8 mouse cellular contexts compared by ENCODE assay signal in genomic region chr4:138434347-138435316, GRCm38 (mm10). TPM values are rescaled to one million over a fixed set of nuclear protein-coding genes. Genes with fewer than 3 reads are reported as not detected.
A peak's percentile ranks its signal among the peaks of the same experiment; 100 is the strongest.
DNase-seq lines count a peak whose midpoint lies in the region; ATAC-seq and TF ChIP-seq lines count a peak whose summit lies in the region.

Gene Mul1 (plus strand): TSS chr4:138434671.

- no peaks in the 10 kb centered on the region for H3K9me3 ChIP-seq in MEL (replicated peaks; ENCODE audit: insufficient read depth, low read length)
- no peaks in the 10 kb centered on the region for H3K9me3 ChIP-seq in forebrain, postnatal 0 days (ENCODE audit: low read length)
- no peaks in the 10 kb centered on the region for H3K9me3 ChIP-seq in lung, embryonic 15.5 days

- peaks cover 16% of the 10 kb centered on the region for H3K79me2 ChIP-seq in MEL (ENCODE audit: control insufficient read depth, insufficient read depth, low read length, poor library complexity)

- H3K27me3 ChIP-seq in MEL (ENCODE audit: control insufficient read depth in 1 of 2, insufficient read depth in 2 of 2, low read length in 2 of 2), result no peaks in the 10 kb centered on the region
- no peaks in the 10 kb centered on the region for H3K27me3 ChIP-seq in cerebellum, adult 2 months (ENCODE audit: control insufficient read depth, insufficient read depth, low read length)
- H3K27me3 ChIP-seq in forebrain, postnatal 0 days (ENCODE audit: insufficient read depth, low read length), result no peaks in the 10 kb centered on the region
- H3K27me3 ChIP-seq in lung, embryonic 15.5 days, result peaks cover 3% of the 10 kb centered on the region; the same call in 1 of the 2 replicates

- no peak for TF ChIP-seq CTCF in MEL (IDR thresholded peaks at IDR 0.05 in 2 of 3, conservative IDR thresholded peaks at IDR 0.05 in 1 of 3; ENCODE audit: control insufficient read depth in 1 of 3, insufficient read depth in 1 of 3, low read depth in 2 of 3, low read length in 3 of 3, poor library complexity in 1 of 3, severe bottlenecking in 1 of 3)
- no peak for TF ChIP-seq CTCF in cerebellum, adult 2 months (IDR thresholded peaks at IDR 0.05; ENCODE audit: borderline replicate concordance, insufficient read depth, low read depth, low read length)
- peak; percentile 45 for TF ChIP-seq CTCF in forebrain, postnatal 0 days (IDR thresholded peaks at IDR 0.05; ENCODE audit: low read depth)

- no peak for TF ChIP-seq EP300 in MEL (IDR thresholded peaks at IDR 0.05; ENCODE audit: low read depth in 1 of 2, low read length in 2 of 2)

- H3K4me2 ChIP-seq in forebrain, postnatal 0 days (ENCODE audit: low read depth), result peak within 1 kb of the TSS; percentile 89
- peak within 1 kb of the TSS; percentile 76 for H3K4me2 ChIP-seq in lung, embryonic 15.5 days

- peak within 1 kb of the TSS; percentile 74 to 93 for H3K4me3 ChIP-seq in MEL (ENCODE audit: control insufficient read depth in 1 of 2, insufficient read depth in 1 of 2, low read depth in 2 of 2, low read length in 2 of 2)
- H3K4me3 ChIP-seq in cerebellum, adult 2 months (replicated peaks; ENCODE audit: insufficient read depth, low read depth, low read length), result peak within 1 kb of the TSS; percentile 98
- peak within 1 kb of the TSS; percentile 92 for H3K4me3 ChIP-seq in forebrain, postnatal 0 days (ENCODE audit: low read depth, low read length)
- peak within 1 kb of the TSS; percentile 85 for H3K4me3 ChIP-seq in lung, embryonic 15.5 days

- peak within 1 kb of the TSS; percentile 82 for H3K9ac ChIP-seq in MEL (ENCODE audit: control insufficient read depth, low read depth, low read length, poor library complexity, severe bottlenecking)
- peak within 1 kb of the TSS; percentile 76 for H3K9ac ChIP-seq in forebrain, postnatal 0 days
- peak within 1 kb of the TSS; percentile 74 for H3K9ac ChIP-seq in lung, embryonic 15.5 days

- TF ChIP-seq RAD21 in MEL (IDR thresholded peaks at IDR 0.05; ENCODE audit: low read depth, low read length), result no peak

- peak; percentile 97 for ATAC-seq in forebrain, postnatal 0 days
- ATAC-seq in lung, embryonic 15.5 days (ENCODE audit: borderline replicate concordance, extremely low read depth, low FRiP score, low TSS enrichment), result peak; percentile 84

- peak; percentile 60 to 82; a peak in 3 of 4 replicates for TF ChIP-seq POLR2A in MEL (IDR thresholded peaks at IDR 0.05; ENCODE audit: control insufficient read depth in 1 of 2, insufficient read depth in 1 of 2, low read depth in 1 of 2, low read length in 2 of 2, poor library complexity in 1 of 2)
- TF ChIP-seq POLR2A in cerebellum, adult 2 months (IDR thresholded peaks at IDR 0.05; ENCODE audit: borderline replicate concordance, insufficient read depth, low read length), result peak; percentile 94

- peak within 1 kb of the TSS; percentile 58 for H3K27ac ChIP-seq in MEL (ENCODE audit: control insufficient read depth, low read depth, low read length)
- peak within 1 kb of the TSS; percentile 74 for H3K27ac ChIP-seq in cerebellum, adult 2 months (ENCODE audit: insufficient read depth, low read length)
- H3K27ac ChIP-seq in forebrain, postnatal 0 days (ENCODE audit: low read depth, low read length), result peak within 1 kb of the TSS; percentile 82
- peak within 1 kb of the TSS; percentile 21; the same call in 1 of the 2 replicates for H3K27ac ChIP-seq in lung, embryonic 15.5 days

- DNase-seq in MEL (ENCODE audit: low read depth, low spot score), result peak; percentile 95
- peak; percentile 96 to 97 for DNase-seq in cerebellum, adult 2 months
- peak; percentile 97 for DNase-seq in forebrain, postnatal 0 days
- peak; percentile 98 for DNase-seq in heart, postnatal 4 days
- peak; percentile 95 to 96 for DNase-seq in layer of hippocampus, adult 8-10 months (ENCODE audit: low spot score in 2 of 2)
- peak; percentile 89 for DNase-seq in ovary, adult 18-20 months (ENCODE audit: low spot score)
- DNase-seq in thymus, postnatal 0 days (ENCODE audit: low spot score), result peak; percentile 96

- peaks cover 2 to 12% of the 10 kb centered on the region in 2 experiments; a peak in 3 of 4 replicates for H3K36me3 ChIP-seq in MEL (ENCODE audit: control insufficient read depth in 1 of 2, insufficient read depth in 2 of 2, low read length in 2 of 2)
- peaks cover 31% of the 10 kb centered on the region for H3K36me3 ChIP-seq in forebrain, postnatal 0 days (ENCODE audit: insufficient read depth)
- H3K36me3 ChIP-seq in lung, embryonic 15.5 days, result peaks cover 26% of the 10 kb centered on the region

- under 1% methylated on average over 64 of the region's 64 CpGs for WGBS in cerebellum, adult 2 months
- 2% methylated on average over 64 of the region's 64 CpGs for WGBS in forebrain, postnatal 0 days
- WGBS in lung, embryonic 15.5 days, result 2% methylated on average over 64 of the region's 64 CpGs

- peaks cover 6 to 22% of the 10 kb centered on the region in 2 experiments for H3K4me1 ChIP-seq in MEL (ENCODE audit: control insufficient read depth in 1 of 2, insufficient read depth in 2 of 2, low read length in 2 of 2)
- peaks cover 4% of the 10 kb centered on the region for H3K4me1 ChIP-seq in cerebellum, adult 2 months (ENCODE audit: control insufficient read depth, insufficient read depth, low read length)
- peaks cover 10% of the 10 kb centered on the region; the same call in 1 of the 2 replicates for H3K4me1 ChIP-seq in forebrain, postnatal 0 days (ENCODE audit: insufficient read depth)
- peaks cover 13% of the 10 kb centered on the region for H3K4me1 ChIP-seq in lung, embryonic 15.5 days

TF ChIP-seq in MEL, 35 proteins besides CTCF, POLR2A, EP300 and RAD21 (continues in another document):
- no peak for TF ChIP-seq RCOR1 (IDR thresholded peaks at IDR 0.05; ENCODE audit: low read depth, low read length)
- TF ChIP-seq SMC3 (IDR thresholded peaks at IDR 0.05; ENCODE audit: low read depth, low read length), result no peak
- TF ChIP-seq NELFE (IDR thresholded peaks at IDR 0.05; ENCODE audit: low read depth, low read length), result peak; percentile 75
- peak; percentile 59; the same call in 1 of the 2 replicates for TF ChIP-seq MYC (IDR thresholded peaks at IDR 0.05; ENCODE audit: low read depth, low read length)
- peak; percentile 90 for TF ChIP-seq MAX (IDR thresholded peaks at IDR 0.05; ENCODE audit: low read length)
- no peak for TF ChIP-seq CHD2 (IDR thresholded peaks at IDR 0.05; ENCODE audit: low read length)
- peak; percentile 70 for TF ChIP-seq NRF1 (IDR thresholded peaks at IDR 0.05; ENCODE audit: insufficient read depth, low read depth, low read length, poor library complexity, severe bottlenecking)
- peak; percentile 24; the same call in 1 of the 2 replicates for TF ChIP-seq ETS1 (IDR thresholded peaks at IDR 0.05; ENCODE audit: low read depth, low read length)
- TF ChIP-seq E2F4 (IDR thresholded peaks at IDR 0.05; ENCODE audit: borderline replicate concordance, low read depth, low read length), result no peak
- TF ChIP-seq CHD1 (IDR thresholded peaks at IDR 0.05; ENCODE audit: low read depth, low read length), result no peak
- TF ChIP-seq TAL1 (IDR thresholded peaks at IDR 0.05; ENCODE audit: low read length), result no peak
- TF ChIP-seq TCF12 (IDR thresholded peaks at IDR 0.05; ENCODE audit: low read depth, low read length), result peak; percentile 47; the same call in 1 of the 2 replicates
- no peak for TF ChIP-seq ZKSCAN1 (IDR thresholded peaks at IDR 0.05; ENCODE audit: low read depth, low read length)
- peak; percentile 93 for TF ChIP-seq HCFC1 (IDR thresholded peaks at IDR 0.05; ENCODE audit: low read depth, low read length)
- no peak for TF ChIP-seq GABPA (IDR thresholded peaks at IDR 0.05; ENCODE audit: low read depth, low read length)
- no peak for TF ChIP-seq MEF2A (IDR thresholded peaks at IDR 0.05; ENCODE audit: extremely low read depth, insufficient replicate concordance, low read depth, low read length, poor library complexity, severe bottlenecking)
- peak; percentile 96 for TF ChIP-seq USF1 (IDR thresholded peaks at IDR 0.05; ENCODE audit: low read depth, low read length)
- peak; percentile 52; the same call in 1 of the 2 replicates for TF ChIP-seq ZMIZ1 (IDR thresholded peaks at IDR 0.05; ENCODE audit: low read depth, low read length)
- TF ChIP-seq ZC3H11A (IDR thresholded peaks at IDR 0.05; ENCODE audit: low read depth, low read length), result no peak
- no peak for TF ChIP-seq ZNF384 (IDR thresholded peaks at IDR 0.05; ENCODE audit: low read depth, low read length)
- no peak for TF ChIP-seq POLR2AphosphoS5 (IDR thresholded peaks at IDR 0.05; ENCODE audit: borderline replicate concordance, low read depth, low read length)
- no peak for TF ChIP-seq UBTF (IDR thresholded peaks at IDR 0.05; ENCODE audit: borderline replicate concordance, insufficient read depth, low read depth, low read length)
- TF ChIP-seq MAFK (IDR thresholded peaks at IDR 0.05; ENCODE audit: borderline replicate concordance, low read depth, low read length), result no peak
- TF ChIP-seq MAZ (IDR thresholded peaks at IDR 0.05; ENCODE audit: low read depth, low read length), result peak; percentile 47; the same call in 1 of the 2 replicates
- no peak for TF ChIP-seq MYB (IDR thresholded peaks at IDR 0.05; ENCODE audit: low read depth, low read length)
- TF ChIP-seq ELF1 (IDR thresholded peaks at IDR 0.05; ENCODE audit: low read depth, low read length), result peak; percentile 93
- TF ChIP-seq TBP (IDR thresholded peaks at IDR 0.05; ENCODE audit: low read depth, low read length), result peak; percentile 39; the same call in 1 of the 2 replicates
- peak; percentile 91 for TF ChIP-seq MXI1 (IDR thresholded peaks at IDR 0.05; ENCODE audit: low read depth, low read length)
- peak; percentile 62 for TF ChIP-seq POLR2AphosphoS2 (IDR thresholded peaks at IDR 0.05; ENCODE audit: low read length)
- peak in 1 of 2 experiments; percentile 74; a peak in 2 of 4 replicates for TF ChIP-seq USF2 (IDR thresholded peaks at IDR 0.05; ENCODE audit: borderline replicate concordance in 1 of 2, insufficient read depth in 1 of 2, low read depth in 1 of 2, low read length in 2 of 2)

RNA-seq across cellular contexts. Expression of gene Mul1, which starts in this region (rescaled TPM):
- 26.9 and 31.9 TPM in 2 replicates for total RNA-seq in MEL (2012; rRNA removed)
- 10 to 100 TPM in 1 of 2 experiments, not detected in 1; 31.3 TPM for polyA plus RNA-seq in MEL (2012; ENCODE audit: insufficient read depth in 1 of 2, insufficient read length in 2 of 2, low read depth in 1 of 2, low replicate concordance in 2 of 2, missing spikeins in 1 of 2)
- 40.9 and 45.3 TPM in 2 replicates for polyA plus RNA-seq in cerebellum, adult 2 months (2012; rRNA removed)
- 30.1 and 32.4 TPM in 2 replicates for total RNA-seq in forebrain, postnatal 0 days (2014; rRNA removed)
- polyA plus RNA-seq in forebrain, postnatal 0 days (2015; fragmentation: Nextera tagmentation; extraction: Ambion mirVana), result 13.5 and 19.4 TPM in 2 replicates
- 10 to 100 TPM; 55.2 to 62.7 TPM for total RNA-seq in heart, postnatal 4 days (2021)
- 10 to 100 TPM; 51.3 to 62.9 (median 55.8) TPM for total RNA-seq in layer of hippocampus, adult 8-10 months (2022)
- 17.6 and 18.3 TPM in 2 replicates for polyA plus RNA-seq in lung, embryonic 15.5 days (2015; fragmentation: Nextera tagmentation; extraction: Ambion mirVana)
- polyA plus RNA-seq in thymus, postnatal 0 days (2015; fragmentation: Nextera tagmentation; extraction: Ambion mirVana), result 13.7 and 17.7 TPM in 2 replicates

Comparison
In these comparisons a context has a peak if more than half of its experiments do, and no peak if none do; other contexts are left out.
1. Peak in every context shown above with its lines: DNase-seq, ATAC-seq, H3K4me3 ChIP-seq and H3K27ac ChIP-seq.
2. H3K27ac ChIP-seq: peak in every context shown above with its lines; median percentile 82 in forebrain, postnatal 0 days; 74 in cerebellum, adult 2 months; 58 in MEL; 21 in lung, embryonic 15.5 days.